Mouse (Mus musculus): ENCODE results near the gene Rgs8. TPM values are rescaled to one million over a fixed set of nuclear protein-coding genes. Genes with fewer than 3 reads are reported as not detected.

The Rgs8 gene
- polyA plus RNA-seq, 1 experiment from 2014 or later, result 26.4 TPM

- peak within 1 kb of the TSS; percentile 80 for H3K9ac ChIP-seq
- peak within 1 kb of the TSS; percentile 92 for H3K27ac ChIP-seq
- H3K4me1 ChIP-seq (replicated peaks), result peaks cover 60% of the 10 kb centered on the region
- peak within 1 kb of the TSS; percentile 66 for H3K4me2 ChIP-seq
- peak within 1 kb of the TSS; percentile 46 for H3K4me3 ChIP-seq
- no peaks in the 10 kb centered on the region for H3K9me3 ChIP-seq
- peak; percentile 69 for ATAC-seq (ENCODE audit: low FRiP score)
- H3K36me3 ChIP-seq, result peaks cover 9% of the 10 kb centered on the region
- H3K27me3 ChIP-seq, result no peaks in the 10 kb centered on the region
- 4% methylated on average over 18 of the region's 18 CpGs for WGBS
These were observed 96.5 kb downstream of the Rgs8 start, which contains the start of gene Rnasel for GRCm38 (mm10) chr1:153749211-153749801. TSS of gene Rnasel (plus strand) at chr1:153749426.

Other genes with a start within 250 kb of the Rgs8 start
- 0.25 and 0.26 TPM in 2 replicates for gene Shcbp1l, start 227.9 kb upstream of the Rgs8 start, polyA plus RNA-seq (2015; fragmentation: Nextera tagmentation; extraction: Ambion mirVana)
- gene Dhx9, start 165.4 kb upstream of the Rgs8 start, polyA plus RNA-seq (2015; fragmentation: Nextera tagmentation; extraction: Ambion mirVana), result 41.5 and 47.7 TPM in 2 replicates
- 14.0 and 14.4 TPM in 2 replicates for gene Npl, start 103.0 kb upstream of the Rgs8 start, polyA plus RNA-seq (2015; fragmentation: Nextera tagmentation; extraction: Ambion mirVana)
- gene Rgs16, start 87.3 kb downstream of the Rgs8 start, polyA plus RNA-seq (2015; fragmentation: Nextera tagmentation; extraction: Ambion mirVana), result 21.2 and 26.0 TPM in 2 replicates
- gene Rnasel, start 96.4 kb downstream of the Rgs8 start, polyA plus RNA-seq (2015; fragmentation: Nextera tagmentation; extraction: Ambion mirVana), result 53.7 and 53.8 TPM in 2 replicates
- 0.08 and 0.26 TPM in 2 replicates for gene Rgsl1, start 191.1 kb downstream of the Rgs8 start, polyA plus RNA-seq (2015; fragmentation: Nextera tagmentation; extraction: Ambion mirVana)
- 0.63 and 0.87 TPM in 2 replicates for gene Teddm1b, start 221.3 kb downstream of the Rgs8 start, polyA plus RNA-seq (2015; fragmentation: Nextera tagmentation; extraction: Ambion mirVana)
- gene Teddm1a, start 238.7 kb downstream of the Rgs8 start, polyA plus RNA-seq (2015; fragmentation: Nextera tagmentation; extraction: Ambion mirVana), result not detected in 2 replicates
- 150 and 164 TPM in 2 replicates for gene Glul, start 246.9 kb downstream of the Rgs8 start, polyA plus RNA-seq (2015; fragmentation: Nextera tagmentation; extraction: Ambion mirVana)
- 0.96 and 1.3 TPM in 2 replicates for gene Teddm2, start 247.2 kb downstream of the Rgs8 start, polyA plus RNA-seq (2015; fragmentation: Nextera tagmentation; extraction: Ambion mirVana)